In the genomic region with DNA sequence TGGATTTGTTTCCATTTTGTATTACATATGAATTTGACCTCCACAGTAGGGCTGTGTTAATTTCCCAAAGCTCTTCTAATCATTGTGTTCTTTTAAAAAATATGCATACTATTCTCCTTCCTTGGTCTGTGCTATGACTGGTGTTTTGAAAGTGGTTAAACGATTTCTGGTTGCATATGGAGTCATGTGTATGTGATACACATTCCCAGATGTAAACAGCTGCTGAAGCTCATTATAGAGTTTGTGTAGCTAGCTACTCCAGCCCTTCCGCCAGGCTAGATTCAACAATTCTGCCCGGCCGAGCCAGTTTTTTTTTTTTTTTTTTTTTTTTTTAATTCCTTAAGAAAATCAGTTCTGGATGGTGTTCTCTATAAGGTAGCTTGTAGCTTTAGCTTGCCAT, we compare ENCODE assay signal across 24 mouse cellular contexts. TPM values are rescaled to one million over a fixed set of nuclear protein-coding genes. Genes with fewer than 3 reads are reported as not detected.
A peak's percentile ranks its signal among the peaks of the same experiment; 100 is the strongest.
DNase-seq lines count a peak whose midpoint lies in the region; ATAC-seq and TF ChIP-seq lines count a peak whose summit lies in the region.
"Had no signal": no experiment of that assay in that cellular context is flagged by ENCODE, and none has a peak within 500 bp of the region (broad histone marks: within the 10 kb centered on the region; RNA-seq: fewer than 3 reads in every experiment).

No protein-coding gene starts in this region.

- H3K9me3 ChIP-seq in intestine, embryonic 15.5 days = no peaks in the 10 kb centered on the region
- no peaks in the 10 kb centered on the region for H3K9me3 ChIP-seq in intestine, postnatal 0 days (ENCODE audit: control insufficient read depth)
- H3K9me3 ChIP-seq in lung, embryonic 15.5 days = no peaks in the 10 kb centered on the region
- no peaks in the 10 kb centered on the region for H3K9me3 ChIP-seq in stomach, embryonic 14.5 days (ENCODE audit: control insufficient read depth, low read depth, low read length)
- H3K9me3 ChIP-seq in stomach, postnatal 0 days (ENCODE audit: control insufficient read depth, low read length) = no peaks in the 10 kb centered on the region
- H3K9me3 ChIP-seq in liver, embryonic 12.5 days (replicated peaks) = no peaks in the 10 kb centered on the region
- H3K9me3 ChIP-seq: embryonic facial prominence, embryonic 15.5 days; G1E; hindbrain, embryonic 12.5 days; hindbrain, embryonic 15.5 days had no signal

- H3K4me3 ChIP-seq in intestine, embryonic 15.5 days (replicated peaks) = no peak overlapping the region
- H3K4me3 ChIP-seq in intestine, postnatal 0 days (ENCODE audit: low read depth, low read length) = no peak overlapping the region
- H3K4me3 ChIP-seq in lung, embryonic 15.5 days = no peak overlapping the region
- H3K4me3 ChIP-seq in stomach, embryonic 14.5 days (ENCODE audit: low read depth, low read length) = no peak overlapping the region
- no peak overlapping the region for H3K4me3 ChIP-seq in stomach, postnatal 0 days (ENCODE audit: low read depth, low read length)
- H3K4me3 ChIP-seq in liver, embryonic 12.5 days = no peak overlapping the region
- H3K4me3 ChIP-seq: embryonic facial prominence, embryonic 15.5 days; gastrocnemius, adult 2 months; hindbrain, embryonic 12.5 days; hindbrain, embryonic 15.5 days had no signal

- no peak overlapping the region for H3K9ac ChIP-seq in intestine, embryonic 15.5 days
- no peak overlapping the region for H3K9ac ChIP-seq in intestine, postnatal 0 days (ENCODE audit: low read depth, low read length)
- H3K9ac ChIP-seq in lung, embryonic 15.5 days = no peak overlapping the region
- H3K9ac ChIP-seq in stomach, embryonic 14.5 days (replicated peaks; ENCODE audit: low read depth, low read length) = no peak overlapping the region
- no peak overlapping the region for H3K9ac ChIP-seq in stomach, postnatal 0 days (ENCODE audit: low read length)
- H3K9ac ChIP-seq in liver, embryonic 12.5 days = no peak overlapping the region
- H3K9ac ChIP-seq: embryonic facial prominence, embryonic 15.5 days; forebrain, postnatal 0 days; hindbrain, embryonic 12.5 days; hindbrain, embryonic 15.5 days had no signal

- no peaks in the 10 kb centered on the region for H3K27me3 ChIP-seq in intestine, embryonic 15.5 days (replicated peaks)
- no peaks in the 10 kb centered on the region for H3K27me3 ChIP-seq in intestine, postnatal 0 days (replicated peaks; ENCODE audit: control insufficient read depth, insufficient read depth, low read length)
- H3K27me3 ChIP-seq in lung, embryonic 15.5 days = no peaks in the 10 kb centered on the region
- no peaks in the 10 kb centered on the region for H3K27me3 ChIP-seq in stomach, embryonic 14.5 days (ENCODE audit: control insufficient read depth, insufficient read depth, low read length)
- no peaks in the 10 kb centered on the region for H3K27me3 ChIP-seq in stomach, postnatal 0 days (ENCODE audit: control insufficient read depth, insufficient read depth, low read length)
- no peaks in the 10 kb centered on the region for H3K27me3 ChIP-seq in liver, embryonic 12.5 days (replicated peaks)
- H3K27me3 ChIP-seq: CH12.LX; embryonic facial prominence, embryonic 15.5 days; hindbrain, embryonic 12.5 days; hindbrain, embryonic 15.5 days; Patski had no signal

- TF ChIP-seq CTCF in intestine, postnatal 0 days (IDR thresholded peaks at IDR 0.05; ENCODE audit: low read depth) = no peak
- no peak for TF ChIP-seq CTCF in stomach, postnatal 0 days (IDR thresholded peaks at IDR 0.05; ENCODE audit: low read depth)

- no peak for DNase-seq in lung, postnatal 14 days
- no peak for DNase-seq in stomach, postnatal 0 days (ENCODE audit: low spot score)
- DNase-seq: adrenal gland, postnatal 10 days; B cell, adult 2 months; cerebellum, adult 11 months; cerebellum, adult 2 months; cerebellum, adult 9-11 months; cerebellum, postnatal 25 days; forebrain, postnatal 0 days; gastrocnemius, adult 2 months; gastrocnemius, postnatal 14 days had no signal

- no peaks in the 10 kb centered on the region for H3K36me3 ChIP-seq in intestine, embryonic 15.5 days
- H3K36me3 ChIP-seq in intestine, postnatal 0 days (ENCODE audit: control insufficient read depth, insufficient read depth) = no peaks in the 10 kb centered on the region
- H3K36me3 ChIP-seq in lung, embryonic 15.5 days = no peaks in the 10 kb centered on the region
- H3K36me3 ChIP-seq in stomach, embryonic 14.5 days (ENCODE audit: control insufficient read depth, insufficient read depth, low read length) = no peaks in the 10 kb centered on the region
- H3K36me3 ChIP-seq in stomach, postnatal 0 days (ENCODE audit: control insufficient read depth, insufficient read depth, low read length) = no peaks in the 10 kb centered on the region
- no peaks in the 10 kb centered on the region for H3K36me3 ChIP-seq in liver, embryonic 12.5 days
- H3K36me3 ChIP-seq: embryonic facial prominence, embryonic 15.5 days; G1E; hindbrain, embryonic 12.5 days; hindbrain, embryonic 15.5 days had no signal

- H3K27ac ChIP-seq in intestine, embryonic 15.5 days = 0 out of 2 replicates have a peak overlapping the region, but pooled peaks have one; percentile 29
- no peak overlapping the region for H3K27ac ChIP-seq in intestine, postnatal 0 days (ENCODE audit: low read depth, low read length)
- H3K27ac ChIP-seq in lung, embryonic 15.5 days = peak overlapping the region; percentile 66
- H3K27ac ChIP-seq in stomach, embryonic 14.5 days (ENCODE audit: low read length) = no peak overlapping the region
- H3K27ac ChIP-seq in stomach, postnatal 0 days (replicated peaks) = no peak overlapping the region
- H3K27ac ChIP-seq in liver, embryonic 12.5 days = no peak overlapping the region
- H3K27ac ChIP-seq: embryonic facial prominence, embryonic 15.5 days; gastrocnemius, adult 2 months; hindbrain, embryonic 12.5 days; hindbrain, embryonic 15.5 days had no signal

- no peak overlapping the region for H3K4me2 ChIP-seq in intestine, embryonic 15.5 days (replicated peaks)
- H3K4me2 ChIP-seq in intestine, postnatal 0 days (replicated peaks; ENCODE audit: low read depth) = no peak overlapping the region
- H3K4me2 ChIP-seq in lung, embryonic 15.5 days = no peak overlapping the region
- no peak overlapping the region for H3K4me2 ChIP-seq in stomach, embryonic 14.5 days (replicated peaks; ENCODE audit: low read depth, low read length)
- H3K4me2 ChIP-seq in stomach, postnatal 0 days (replicated peaks; ENCODE audit: low read depth) = no peak overlapping the region
- no peak overlapping the region for H3K4me2 ChIP-seq in liver, embryonic 12.5 days
- H3K4me2 ChIP-seq: embryonic facial prominence, embryonic 15.5 days; heart, embryonic 11.5 days; hindbrain, embryonic 12.5 days; hindbrain, embryonic 15.5 days had no signal

- H3K4me1 ChIP-seq in intestine, embryonic 15.5 days (replicated peaks) = peaks cover 9% of the 10 kb centered on the region; the same call in 1 of the 2 replicates
- H3K4me1 ChIP-seq in intestine, postnatal 0 days (replicated peaks; ENCODE audit: control insufficient read depth, insufficient read depth, low read length) = no peaks in the 10 kb centered on the region
- peaks cover 27% of the 10 kb centered on the region for H3K4me1 ChIP-seq in lung, embryonic 15.5 days
- H3K4me1 ChIP-seq in stomach, embryonic 14.5 days (ENCODE audit: control insufficient read depth, insufficient read depth, low read length) = peaks cover 8% of the 10 kb centered on the region; the same call in 1 of the 2 replicates
- no peaks in the 10 kb centered on the region for H3K4me1 ChIP-seq in stomach, postnatal 0 days (replicated peaks; ENCODE audit: control insufficient read depth, insufficient read depth)
- no peaks in the 10 kb centered on the region for H3K4me1 ChIP-seq in liver, embryonic 12.5 days
- H3K4me1 ChIP-seq: embryonic facial prominence, embryonic 15.5 days; hindbrain, embryonic 12.5 days; hindbrain, embryonic 15.5 days had no signal

- ATAC-seq in intestine, embryonic 15.5 days = no peak
- ATAC-seq in intestine, postnatal 0 days = no peak
- peak; percentile 78; the same call in 1 of the 2 replicates for ATAC-seq in lung, embryonic 15.5 days (ENCODE audit: borderline replicate concordance, extremely low read depth, low FRiP score, low TSS enrichment)
- 0 out of 2 replicates have a peak, but pooled peaks have one; percentile 37 for ATAC-seq in stomach, embryonic 14.5 days (ENCODE audit: insufficient number of reproducible peaks, insufficient read depth, low FRiP score, low read depth)
- no peak for ATAC-seq in stomach, postnatal 0 days (ENCODE audit: low FRiP score, low TSS enrichment)
- no peak for ATAC-seq in liver, embryonic 12.5 days
- ATAC-seq: forebrain, embryonic 14.5 days; forebrain, postnatal 0 days; Patski had no signal

- no peak for TF ChIP-seq EP300 in stomach, postnatal 0 days (optimal IDR thresholded peaks at IDR 0.05)

- WGBS in intestine, embryonic 15.5 days = 55% methylated on average over 4 of the region's 4 CpGs
- WGBS in intestine, postnatal 0 days = 53% methylated on average over 4 of the region's 4 CpGs
- 20% methylated on average over 4 of the region's 4 CpGs for WGBS in lung, embryonic 15.5 days
- WGBS in stomach, embryonic 14.5 days = 37% methylated on average over 4 of the region's 4 CpGs
- 32% methylated on average over 4 of the region's 4 CpGs for WGBS in stomach, postnatal 0 days
- 63% methylated on average over 4 of the region's 4 CpGs for WGBS in liver, embryonic 12.5 days (ENCODE audit: insufficient replicate concordance)

RNA-seq across cellular contexts. Expression of gene Ror1, which starts 49.2 kb away (rescaled TPM):
- 8.0 and 9.3 TPM in 2 replicates for polyA plus RNA-seq in intestine, embryonic 15.5 days (2015; fragmentation: Nextera tagmentation; extraction: Ambion mirVana)
- 2.5 and 2.9 TPM in 2 replicates for polyA plus RNA-seq in intestine, postnatal 0 days (2015; fragmentation: Nextera tagmentation; extraction: Ambion mirVana)
- polyA plus RNA-seq in lung, embryonic 15.5 days (2015; fragmentation: Nextera tagmentation; extraction: Ambion mirVana) = 15.8 and 16.7 TPM in 2 replicates
- 13.0 and 14.4 TPM in 2 replicates for polyA plus RNA-seq in stomach, embryonic 14.5 days (2014; fragmentation: Nextera tagmentation; extraction: Ambion mirVana)
- 2.6 and 3.1 TPM in 2 replicates for polyA plus RNA-seq in stomach, postnatal 0 days (2015; fragmentation: Nextera tagmentation; extraction: Ambion mirVana)
- polyA plus RNA-seq in liver, embryonic 12.5 days (2016; fragmentation: Nextera tagmentation; extraction: Ambion mirVana) = 1.4 TPM in 2 replicates
- polyA plus RNA-seq: G1E had no signal

Comparison
In these comparisons a context has a peak if more than half of its experiments do, and no peak if none do; other contexts are left out.
1. ATAC-seq: peak in lung, embryonic 15.5 days (single experiment) and stomach, embryonic 14.5 days (single experiment); none in intestine, embryonic 15.5 days (single experiment), intestine, postnatal 0 days (single experiment), stomach, postnatal 0 days (single experiment) and liver, embryonic 12.5 days (single experiment).
2. H3K27ac ChIP-seq: peak in intestine, embryonic 15.5 days (single experiment) and lung, embryonic 15.5 days (single experiment); none in intestine, postnatal 0 days (single experiment), stomach, embryonic 14.5 days (single experiment), stomach, postnatal 0 days (single experiment) and liver, embryonic 12.5 days (single experiment).